Mouse (Mus musculus) thymus, postnatal 14 days (tissue): ENCODE measurements around the gene Efcab3.
"Not testable (repeated sequence)": the region's sequence is repeated elsewhere in the genome, so short reads cannot be mapped to it uniquely, and the experiment has no call there.

Experiments
- DNase-seq: peaks from one replicate; pipeline ENCODE4 v3.0.0; 2021

The Efcab3 gene

GRCm38 (mm10) chr11:105063292-105063691 lies at the start of gene Efcab3:
Efcab3 (plus strand) TSS chr11:105063592.
- no peak for DNase-seq

- peak; percentile 5 for DNase-seq
Observed at GRCm38 (mm10) chr11:105021071-105021470, 42.3 kb upstream of the Efcab3 start.

- DNase-seq: no peak
Observed at GRCm38 (mm10) chr11:105028744-105029348, 34.5 kb upstream of the Efcab3 start.

GRCm38 (mm10) chr11:105029525-105029924 lies 33.9 kb upstream of the Efcab3 start:
- DNase-seq: no peak

- DNase-seq: no peak
Observed at GRCm38 (mm10) chr11:105030229-105030628, 33.2 kb upstream of the Efcab3 start.

- no peak for DNase-seq
Observed at GRCm38 (mm10) chr11:105031103-105031502, 32.3 kb upstream of the Efcab3 start.

- no peak for DNase-seq
Observed at GRCm38 (mm10) chr11:105035081-105035480, 28.3 kb upstream of the Efcab3 start.

- DNase-seq: not testable (repeated sequence)
Observed at GRCm38 (mm10) chr11:105112448-105112847, 49.1 kb downstream of the Efcab3 start.

GRCm38 (mm10) chr11:105117814-105118213 lies 54.4 kb downstream of the Efcab3 start:
- no peak for DNase-seq

GRCm38 (mm10) chr11:105120551-105121061 lies 57.2 kb downstream of the Efcab3 start:
- DNase-seq: no peak

GRCm38 (mm10) chr11:105121792-105122191 lies 58.4 kb downstream of the Efcab3 start:
- not testable (repeated sequence) for DNase-seq

GRCm38 (mm10) chr11:105123986-105124385 lies 60.6 kb downstream of the Efcab3 start:
- peak; percentile 55 for DNase-seq

GRCm38 (mm10) chr11:105125735-105126519 lies 62.5 kb downstream of the Efcab3 start, which contains the start of gene Mettl2:
Mettl2 (plus strand) TSS chr11:105126425.
- peak; percentile 85 for DNase-seq

GRCm38 (mm10) chr11:105126520-105127029 lies 63.2 kb downstream of the Efcab3 start:
- DNase-seq: no peak

- no peak for DNase-seq
Observed at GRCm38 (mm10) chr11:105135692-105136091, 72.3 kb downstream of the Efcab3 start.

GRCm38 (mm10) chr11:105137255-105137654 lies 73.9 kb downstream of the Efcab3 start:
- not testable (repeated sequence) for DNase-seq

- DNase-seq: not testable (repeated sequence)
Observed at GRCm38 (mm10) chr11:105140512-105140911, 77.1 kb downstream of the Efcab3 start.

- DNase-seq: no peak
Observed at GRCm38 (mm10) chr11:105141115-105141514, 77.7 kb downstream of the Efcab3 start.

GRCm38 (mm10) chr11:105143564-105143963 lies 80.2 kb downstream of the Efcab3 start:
- no peak for DNase-seq

- DNase-seq: no peak
Observed at GRCm38 (mm10) chr11:105144084-105144483, 80.7 kb downstream of the Efcab3 start.

GRCm38 (mm10) chr11:105144508-105145210 lies 81.3 kb downstream of the Efcab3 start:
- DNase-seq: no peak

GRCm38 (mm10) chr11:105145211-105145610 lies 81.8 kb downstream of the Efcab3 start:
- DNase-seq: no peak

GRCm38 (mm10) chr11:105146593-105146992 lies 83.2 kb downstream of the Efcab3 start, which contains the start of gene Gm10842:
Gm10842 (plus strand) TSS chr11:105146893.
- no peak for DNase-seq
